Mouse (Mus musculus) heart, embryonic 15.5 days (tissue): ENCODE results near the gene Serpina10. TPM values are rescaled to one million over a fixed set of nuclear protein-coding genes. Genes with fewer than 3 reads are reported as not detected.
"Not testable (repeated sequence)": the region's sequence is repeated elsewhere in the genome, so short reads cannot be mapped to it uniquely, and the experiment has no call there.

Experiments used
- ATAC-seq: fragments of 200-750 bp; cut with Nextera tagmentation; replicated peaks from 2 replicates; pipeline ENCODE4 v1.8.0; 2017; ENCODE audit warnings: low read depth, moderate TSS enrichment; ENCODE audit not compliant: insufficient number of reproducible peaks, insufficient read depth, low FRiP score
- H3K27ac ChIP-seq: fragments of 300-500 bp; sonication (generic); 2 replicates; pipeline ENCODE4 v1.5.1; 2015; ENCODE audit warnings: mild to moderate bottlenecking, inconsistent platforms
- H3K27me3 ChIP-seq: fragments of 300-500 bp; sonication (generic); 2 replicates; pipeline ENCODE4 v1.6.1; 2015; ENCODE audit warnings: inconsistent platforms
- H3K36me3 ChIP-seq: fragments of 300-500 bp; sonication (generic); 2 replicates; pipeline ENCODE4 v1.6.1; 2015; ENCODE audit warnings: mild to moderate bottlenecking, inconsistent platforms
- H3K4me1 ChIP-seq: fragments of 300-500 bp; sonication (generic); replicated peaks from 2 replicates; pipeline ENCODE4 v1.6.1; 2015; ENCODE audit warnings: inconsistent platforms
- H3K4me2 ChIP-seq: fragments of 300-500 bp; sonication (generic); 2 replicates; pipeline ENCODE4 v1.6.1; 2015; ENCODE audit warnings: inconsistent platforms, mild to moderate bottlenecking, moderate library complexity
- H3K4me3 ChIP-seq: fragments of 300-500 bp; sonication (generic); 2 replicates; pipeline ENCODE4 v1.5.1; 2015; ENCODE audit warnings: mild to moderate bottlenecking, inconsistent platforms
- H3K9ac ChIP-seq: fragments of 300-500 bp; sonication (generic); 2 replicates; pipeline ENCODE4 v1.6.1; 2015; ENCODE audit warnings: mild to moderate bottlenecking, inconsistent platforms
- H3K9me3 ChIP-seq: fragments of 300-500 bp; sonication (generic); replicated peaks from 2 replicates; pipeline ENCODE4 v1.6.1; 2016; ENCODE audit warnings: inconsistent platforms
- WGBS: fragments of 180-500 bp; shearing (Covaris S2); methylation state at CpG from one replicate; pipeline ENCODE4 v1.1.7; 2015; ENCODE audit warnings: mixed read lengths; 5-methylcytosine and 5-hydroxymethylcytosine counted together
- polyA plus RNA-seq: library from polyadenylated mRNA; unstranded; fragments of >200 nt; fragmentation: Nextera tagmentation; extraction: Ambion mirVana; gene quantifications from 2 replicates; pipeline ENCODE4 v1.2.1, GENCODE M21; 2015

Serpina10 gene
- polyA plus RNA-seq, 1 experiment from 2014 or later = not detected

DNA sequence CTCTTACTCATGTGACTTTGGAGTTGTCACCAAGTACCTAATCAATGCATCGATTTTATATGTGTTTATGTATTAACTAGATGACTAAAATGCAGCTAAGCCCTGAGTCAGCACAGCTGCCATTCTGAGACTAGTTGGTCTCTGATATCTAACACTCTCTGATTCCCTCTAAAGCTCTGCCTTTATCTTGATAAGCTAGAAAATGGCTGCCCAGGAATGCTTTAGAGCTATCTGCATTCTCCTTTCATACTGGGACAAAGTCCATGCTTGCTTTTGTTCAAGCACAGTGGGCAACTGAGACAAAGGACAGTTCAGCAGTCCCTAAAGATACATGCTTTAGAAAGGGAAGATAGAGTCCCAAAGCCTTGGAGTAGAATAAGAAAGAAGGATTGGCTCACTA, 16.1 kb downstream of the Serpina10 start:
- H3K27ac ChIP-seq = no peak overlapping the region
- no peaks in the 10 kb centered on the region for H3K4me1 ChIP-seq
- H3K9ac ChIP-seq = no peak overlapping the region
- no peaks in the 10 kb centered on the region for H3K36me3 ChIP-seq
- ATAC-seq = no peak
- no peaks in the 10 kb centered on the region for H3K27me3 ChIP-seq
- no peaks in the 10 kb centered on the region for H3K9me3 ChIP-seq
- H3K4me2 ChIP-seq = no peak overlapping the region
- no peak overlapping the region for H3K4me3 ChIP-seq
- 94% methylated on average over 1 of the region's 1 CpGs for WGBS

DNA sequence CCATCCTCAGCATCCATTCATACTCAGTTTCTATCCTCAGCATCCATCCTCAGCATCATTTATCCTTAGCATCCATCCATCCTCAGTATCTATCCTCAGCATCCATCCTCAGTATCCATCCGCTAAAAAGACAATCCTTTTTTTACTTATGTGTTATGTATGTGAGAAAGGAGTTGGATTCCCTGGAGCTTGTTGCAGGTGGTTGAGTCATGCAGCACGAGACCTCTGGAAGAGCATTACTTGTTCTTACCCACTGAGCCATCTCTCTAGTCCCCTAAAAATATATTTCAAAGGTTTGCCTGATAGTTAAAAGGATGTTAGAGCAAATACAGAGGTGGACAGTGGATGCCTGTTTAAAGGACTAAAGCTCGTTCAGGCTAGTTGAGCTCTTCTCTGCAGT, 29.4 kb downstream of the Serpina10 start:
- ATAC-seq = no peak
- Histone ChIP-seq H3K4me2 (no peak overlapping the region), H3K36me3 (no peaks in the 10 kb centered on the region), H3K27me3 (no peaks in the 10 kb centered on the region), H3K27ac (no peak overlapping the region), H3K4me1 (no peaks in the 10 kb centered on the region), H3K9ac (no peak overlapping the region), H3K9me3 (no peaks in the 10 kb centered on the region), H3K4me3 (no peak overlapping the region)
- WGBS = 79% methylated on average over 3 of the region's 3 CpGs

GRCm38 (mm10) chr12:103600364-103600763, 30.9 kb downstream of the Serpina10 start:
- Histone ChIP-seq H3K4me3 (no peak overlapping the region), H3K27ac (no peak overlapping the region), H3K9me3 (no peaks in the 10 kb centered on the region), H3K4me1 (no peaks in the 10 kb centered on the region), H3K9ac (no peak overlapping the region), H3K36me3 (no peaks in the 10 kb centered on the region), H3K4me2 (no peak overlapping the region), H3K27me3 (no peaks in the 10 kb centered on the region)
- WGBS = 36% methylated on average over 3 of the region's 3 CpGs
- ATAC-seq = no peak

DNA sequence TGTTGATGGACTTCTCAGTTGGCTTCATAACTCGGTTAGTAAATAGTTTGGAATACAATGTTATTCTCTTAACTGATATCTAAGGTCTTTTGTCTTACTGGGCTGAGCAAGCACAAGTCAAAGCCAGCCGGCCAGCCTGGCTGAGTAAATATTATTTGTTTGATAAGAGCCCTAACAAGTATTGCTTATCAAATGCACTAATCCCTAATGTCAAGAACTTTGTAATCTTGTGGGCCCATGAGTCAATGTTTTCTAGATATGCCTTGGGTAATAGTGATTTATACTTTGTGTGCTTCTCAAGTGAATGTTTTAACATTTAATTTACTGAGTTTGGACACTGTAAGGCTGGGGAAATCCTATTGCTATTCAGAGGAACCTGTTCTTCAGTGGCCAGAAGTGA, 32.8 kb downstream of the Serpina10 start:
- Histone ChIP-seq H3K9me3 (no peaks in the 10 kb centered on the region), H3K27ac (no peak overlapping the region)
- WGBS = 16% methylated on average over 2 of the region's 2 CpGs

GRCm38 (mm10) chr12:103583771-103584170, 47.5 kb downstream of the Serpina10 start:
- H3K4me1 ChIP-seq = no peaks in the 10 kb centered on the region
- H3K27me3 ChIP-seq = no peaks in the 10 kb centered on the region
- no peak overlapping the region for H3K27ac ChIP-seq
- no peaks in the 10 kb centered on the region for H3K9me3 ChIP-seq
- no peak for ATAC-seq
- WGBS = 77% methylated on average over 8 of the region's 8 CpGs
- no peaks in the 10 kb centered on the region for H3K36me3 ChIP-seq
- H3K4me3 ChIP-seq = no peak overlapping the region
- no peak overlapping the region for H3K4me2 ChIP-seq
- H3K9ac ChIP-seq = no peak overlapping the region

More for the DNA sequence above, 32.8 kb downstream of the Serpina10 start:
- Histone ChIP-seq H3K9ac (no peak overlapping the region), H3K4me2 (no peak overlapping the region), H3K4me3 (no peak overlapping the region), H3K36me3 (no peaks in the 10 kb centered on the region), H3K27me3 (no peaks in the 10 kb centered on the region), H3K4me1 (no peaks in the 10 kb centered on the region)
- no peak for ATAC-seq

- H3K4me1 ChIP-seq, H3K27me3 ChIP-seq, H3K4me3 ChIP-seq, H3K9me3 ChIP-seq, ATAC-seq, H3K36me3 ChIP-seq, H3K27ac ChIP-seq, H3K9ac ChIP-seq, H3K4me2 ChIP-seq: not testable (repeated sequence)
- 84% methylated on average over 6 of the region's 6 CpGs for WGBS
Measured at GRCm38 (mm10) chr12:103578148-103578547, 53.1 kb downstream of the Serpina10 start.

- ATAC-seq = no peak
- WGBS = 43% methylated on average over 6 of the region's 6 CpGs
Measured at GRCm38 (mm10) chr12:103569690-103570089, 61.6 kb downstream of the Serpina10 start.

DNA sequence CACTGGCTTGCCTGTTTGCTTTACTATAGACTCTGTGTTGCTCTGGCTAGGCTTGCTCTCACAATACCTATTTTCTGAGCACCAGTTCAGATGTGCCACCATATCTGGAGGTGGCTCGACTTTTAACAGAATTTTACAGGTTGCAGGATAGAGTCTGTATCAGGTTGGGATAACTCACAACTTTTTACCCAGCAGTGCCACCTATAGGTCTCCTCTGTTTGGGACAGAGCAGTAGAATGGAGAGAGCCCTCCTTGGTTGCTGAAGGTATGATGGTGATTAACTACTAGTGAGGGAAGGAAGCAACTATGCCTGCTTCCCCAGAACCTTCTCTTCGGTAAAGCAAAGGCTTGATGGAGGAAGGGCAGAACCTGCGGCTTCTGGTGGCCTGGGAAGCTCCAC, 64.1 kb downstream of the Serpina10 start:
- Histone ChIP-seq H3K4me1 (no peaks in the 10 kb centered on the region), H3K27me3 (no peaks in the 10 kb centered on the region), H3K4me2 (no peak overlapping the region), H3K36me3 (no peaks in the 10 kb centered on the region), H3K9ac (no peak overlapping the region), H3K9me3 (no peaks in the 10 kb centered on the region), H3K27ac (no peak overlapping the region), H3K4me3 (no peak overlapping the region)
- no peak for ATAC-seq
- WGBS = 54% methylated on average over 3 of the region's 3 CpGs

More at GRCm38 (mm10) chr12:103569690-103570089, 61.6 kb downstream of the Serpina10 start:
- Histone ChIP-seq H3K4me3 (no peak overlapping the region), H3K27me3 (no peaks in the 10 kb centered on the region), H3K9me3 (no peaks in the 10 kb centered on the region), H3K4me2 (no peak overlapping the region), H3K36me3 (no peaks in the 10 kb centered on the region), H3K9ac (no peak overlapping the region), H3K4me1 (no peaks in the 10 kb centered on the region), H3K27ac (no peak overlapping the region)

DNA sequence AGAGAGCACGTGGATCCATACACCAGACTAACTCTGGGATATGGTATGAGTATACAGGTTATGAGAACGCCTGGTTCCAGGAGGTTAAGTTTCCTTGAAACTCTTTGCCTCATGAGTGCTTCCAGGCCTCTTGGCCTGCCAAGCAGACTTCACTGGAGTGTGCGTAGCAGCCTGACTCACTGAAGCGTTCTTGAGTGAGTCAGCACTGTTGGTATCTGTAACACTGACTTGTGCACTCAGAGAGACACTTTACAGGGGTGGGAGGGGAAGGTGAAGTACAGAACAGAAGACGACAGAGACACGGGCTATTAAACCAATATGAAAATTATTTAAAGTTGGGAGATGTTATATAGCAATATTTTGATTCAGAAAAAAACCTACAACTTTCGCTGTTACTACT, 66.1 kb downstream of the Serpina10 start:
- H3K4me3 ChIP-seq = no peak overlapping the region
- WGBS = 64% methylated on average over 7 of the region's 7 CpGs
- no peak overlapping the region for H3K27ac ChIP-seq
- no peaks in the 10 kb centered on the region for H3K27me3 ChIP-seq
- no peaks in the 10 kb centered on the region for H3K9me3 ChIP-seq
- no peaks in the 10 kb centered on the region for H3K4me1 ChIP-seq
- H3K4me2 ChIP-seq = no peak overlapping the region
- H3K36me3 ChIP-seq = no peaks in the 10 kb centered on the region
- ATAC-seq = no peak
- H3K9ac ChIP-seq = no peak overlapping the region

Other genes with a start within 250 kb of the Serpina10 start
- gene Otub2, start 242.8 kb downstream of the Serpina10 start, polyA plus RNA-seq = 9.9 and 11.2 TPM in 2 replicates
- 0.19 and 0.42 TPM in 2 replicates for gene 9330161L09Rik, start 223.6 kb downstream of the Serpina10 start, polyA plus RNA-seq
- 56.9 and 79.8 TPM in 2 replicates for gene Ddx24, start 205.6 kb downstream of the Serpina10 start, polyA plus RNA-seq
- gene Ifi27, start 197.2 kb downstream of the Serpina10 start, polyA plus RNA-seq = 38.0 and 54.9 TPM in 2 replicates
- 13.8 and 20.7 TPM in 2 replicates for gene Ifi27l2a, start 187.8 kb downstream of the Serpina10 start, polyA plus RNA-seq
- gene Ifi27l2b, start 174.2 kb downstream of the Serpina10 start, polyA plus RNA-seq = 0.19 and 0.29 TPM in 2 replicates
- 0.23 and 0.32 TPM in 2 replicates for gene Ppp4r4, start 99.2 kb downstream of the Serpina10 start, polyA plus RNA-seq
- 1.2 and 10.7 TPM in 2 replicates for gene Serpina6, start 25.8 kb upstream of the Serpina10 start, polyA plus RNA-seq
- not detected in 2 replicates for gene Serpina16, start 44.7 kb upstream of the Serpina10 start, polyA plus RNA-seq
- not detected in 2 replicates for gene Serpina1f, start 64.1 kb upstream of the Serpina10 start, polyA plus RNA-seq
- gene Serpina1d, start 142.1 kb upstream of the Serpina10 start, polyA plus RNA-seq = 0.40 and 2.0 TPM in 2 replicates
- gene Serpina1b, start 198.9 kb upstream of the Serpina10 start, polyA plus RNA-seq = 1.5 and 5.7 TPM in 2 replicates
- gene Serpina1a, start 232.1 kb upstream of the Serpina10 start, polyA plus RNA-seq = 1.00 and 4.2 TPM in 2 replicates